In the genomic region with DNA sequence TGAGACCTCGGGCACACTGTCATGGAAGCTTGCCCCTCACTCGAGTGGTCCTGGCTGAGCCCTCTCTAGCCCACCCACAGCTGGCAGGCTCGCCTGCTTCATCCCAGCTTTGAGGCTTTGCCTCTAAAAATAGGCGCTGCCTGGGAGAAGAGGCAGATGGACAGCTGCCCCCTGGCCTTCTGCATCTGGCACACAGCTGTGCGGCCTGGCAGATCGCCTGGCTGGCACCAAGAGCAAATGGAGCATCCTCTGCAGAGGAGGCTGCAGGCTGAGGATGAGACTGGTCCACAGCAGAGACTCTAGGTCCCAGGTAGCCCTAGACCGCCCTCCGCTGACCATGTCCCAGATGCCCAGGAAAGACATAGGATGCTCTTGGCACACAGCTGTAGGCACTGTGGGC, we compare ENCODE assay signal across 17 mouse cellular contexts. TPM values are rescaled to one million over a fixed set of nuclear protein-coding genes. Genes with fewer than 3 reads are reported as not detected.
DNase-seq lines count a peak whose midpoint lies in the region; ATAC-seq and TF ChIP-seq lines count a peak whose summit lies in the region.
"Had no signal": no experiment of that assay in that cellular context is flagged by ENCODE, and none has a peak within 500 bp of the region (broad histone marks: within the 10 kb centered on the region; RNA-seq: fewer than 3 reads in every experiment).

No protein-coding gene starts in this region.

- H3ac ChIP-seq in C2C12 (ENCODE audit: control insufficient read depth, insufficient read length, low read depth), result no peak overlapping the region

- H3K4me2 ChIP-seq in midbrain, postnatal 0 days (ENCODE audit: low read depth, low read length, poor library complexity, severe bottlenecking), result no peak overlapping the region
- H3K4me2 ChIP-seq: embryonic facial prominence, embryonic 15.5 days; midbrain, embryonic 12.5 days had no signal

- TF ChIP-seq POLR2A in lung, adult 2 months (IDR thresholded peaks at IDR 0.05; ENCODE audit: borderline replicate concordance, extremely low read depth, low read depth, low read length), result no peak

- peak; percentile 32 to 40 for DNase-seq in layer of hippocampus, postnatal 10 days (ENCODE audit: low spot score in 2 of 2)
- no peak for DNase-seq in layer of hippocampus, adult 8-10 months (ENCODE audit: low spot score in 2 of 2)
- DNase-seq in lung, postnatal 36 days, result peak; percentile 34
- DNase-seq in lung, adult 2 months, result no peak
- peak; percentile 32 for DNase-seq in adipocyte (ENCODE audit: low spot score)
- no peak for DNase-seq in right cerebral cortex, adult 18-20 months
- DNase-seq in midbrain, postnatal 0 days (ENCODE audit: low spot score), result no peak
- DNase-seq: adrenal gland, postnatal 10 days; cerebellum, adult 9-10 months had no signal

- H3K9ac ChIP-seq in midbrain, postnatal 0 days (replicated peaks; ENCODE audit: low read length, poor library complexity, severe bottlenecking), result no peak overlapping the region
- H3K9ac ChIP-seq: embryonic facial prominence, embryonic 15.5 days; midbrain, embryonic 12.5 days had no signal

- peaks cover 97% of the 10 kb centered on the region for H3K27me3 ChIP-seq in C2C12 (ENCODE audit: control insufficient read depth, insufficient read depth, insufficient read length)
- H3K27me3 ChIP-seq in midbrain, postnatal 0 days (ENCODE audit: insufficient read depth, low read length), result no peaks in the 10 kb centered on the region

- WGBS in lung, adult 2 months, result 65% methylated on average over 8 of the region's 8 CpGs
- 74% methylated on average over 8 of the region's 8 CpGs for WGBS in midbrain, postnatal 0 days

- no peaks in the 10 kb centered on the region for H3K9me3 ChIP-seq in midbrain, postnatal 0 days (ENCODE audit: low read length)
- H3K9me3 ChIP-seq: embryonic facial prominence, embryonic 15.5 days; forebrain, embryonic 10.5 days; heart, embryonic 10.5 days; midbrain, embryonic 12.5 days had no signal

- no peak for ATAC-seq in midbrain, postnatal 0 days (ENCODE audit: low FRiP score)
- ATAC-seq: hindbrain, embryonic 16.5 days had no signal

- peaks cover 19% of the 10 kb centered on the region for H3K4me1 ChIP-seq in lung, adult 2 months (ENCODE audit: control insufficient read depth, insufficient read depth, low read length)
- H3K4me1 ChIP-seq in midbrain, postnatal 0 days (ENCODE audit: insufficient read depth, low read length), result peaks cover 13% of the 10 kb centered on the region

- TF ChIP-seq CTCF in lung, adult 2 months (IDR thresholded peaks at IDR 0.05; ENCODE audit: insufficient read depth, low read length), result no peak
- TF ChIP-seq CTCF in C2C12 (IDR thresholded peaks at IDR 0.05; ENCODE audit: control insufficient read depth, insufficient read depth, insufficient read length), result no peak
- no peak for TF ChIP-seq CTCF in midbrain, postnatal 0 days (IDR thresholded peaks at IDR 0.05)

- no peaks in the 10 kb centered on the region for H3K79me2 ChIP-seq in C2C12 (ENCODE audit: control insufficient read depth, insufficient read depth)

- no peak overlapping the region for H3K4me3 ChIP-seq in lung, adult 2 months (replicated peaks; ENCODE audit: extremely low read depth, low read depth, low read length)
- no peak overlapping the region for H3K4me3 ChIP-seq in C2C12 (ENCODE audit: insufficient read depth, poor library complexity, severe bottlenecking)
- no peak overlapping the region for H3K4me3 ChIP-seq in midbrain, postnatal 0 days (ENCODE audit: low read depth, low read length)
- H3K4me3 ChIP-seq: embryonic facial prominence, embryonic 15.5 days; forebrain, embryonic 10.5 days; heart, embryonic 10.5 days; left cerebral cortex, adult 2 months; midbrain, embryonic 12.5 days had no signal

- no peaks in the 10 kb centered on the region for H3K36me3 ChIP-seq in C2C12 (ENCODE audit: control insufficient read depth, insufficient read depth)
- no peaks in the 10 kb centered on the region for H3K36me3 ChIP-seq in midbrain, postnatal 0 days (ENCODE audit: insufficient read depth, low read length)
- H3K36me3 ChIP-seq: embryonic facial prominence, embryonic 15.5 days; forebrain, embryonic 10.5 days; heart, embryonic 10.5 days; midbrain, embryonic 12.5 days had no signal

- no peak overlapping the region for H3K27ac ChIP-seq in midbrain, postnatal 0 days (ENCODE audit: low read depth, low read length)
- H3K27ac ChIP-seq: embryonic facial prominence, embryonic 15.5 days; forebrain, embryonic 10.5 days; heart, embryonic 10.5 days; left cerebral cortex, adult 2 months; macrophage; midbrain, embryonic 12.5 days had no signal

- H3K79me3 ChIP-seq in C2C12 (ENCODE audit: low read depth), result no peaks in the 10 kb centered on the region

TF ChIP-seq in C2C12, 6 proteins besides CTCF, POLR2A, EP300 and RAD21:
- no peak for TF ChIP-seq USF1 (IDR thresholded peaks at IDR 0.05; ENCODE audit: low read depth)
- TF ChIP-seq MYOG (IDR thresholded peaks at IDR 0.05; ENCODE audit: control insufficient read depth, extremely low read depth, insufficient read length), result no peak
- TF ChIP-seq FOSL1 (IDR thresholded peaks at IDR 0.05; ENCODE audit: insufficient read depth, low read length, poor library complexity, severe bottlenecking), result no peak
- TF ChIP-seq MAX (IDR thresholded peaks at IDR 0.05), result no peak
- TF ChIP-seq MYOD1 (IDR thresholded peaks at IDR 0.05; ENCODE audit: control insufficient read depth, insufficient read length, low read depth), result peak; percentile 50
- TF ChIP-seq CEBPB (IDR thresholded peaks at IDR 0.05; ENCODE audit: low read depth), result no peak

RNA-seq across cellular contexts. Expression of a gene that starts 17.7 kb away (rescaled TPM):
- total RNA-seq in layer of hippocampus, postnatal 10 days (2021), result 10 to 100 TPM; 23.4 to 25.7 TPM
- total RNA-seq in layer of hippocampus, adult 8-10 months (2022), result 10 to 100 TPM; 30.0 to 39.0 (median 37.0) TPM
- polyA plus RNA-seq in lung, adult 2 months (2012; rRNA removed), result 40.0 and 45.7 TPM in 2 replicates
- polyA plus RNA-seq in C2C12 (2012; fragmentation: generic; extraction: Trizol), result 0.15 TPM
- total RNA-seq in midbrain, postnatal 0 days (2014; rRNA removed), result 11.1 and 11.8 TPM in 2 replicates
- polyA plus RNA-seq in midbrain, postnatal 0 days (2015; fragmentation: Nextera tagmentation; extraction: Ambion mirVana), result 13.3 and 15.9 TPM in 2 replicates

RNA-seq across cellular contexts. Expression of a gene that starts 58.7 kb away (rescaled TPM):
- total RNA-seq in layer of hippocampus, postnatal 10 days (2021), result 10 to 100 TPM; 15.7 to 16.3 TPM
- 10 to 100 TPM; 21.9 to 26.7 (median 23.9) TPM for total RNA-seq in layer of hippocampus, adult 8-10 months (2022)
- 16.3 and 17.7 TPM in 2 replicates for polyA plus RNA-seq in lung, adult 2 months (2012; rRNA removed)
- 6.1 TPM for polyA plus RNA-seq in C2C12 (2012; fragmentation: generic; extraction: Trizol)
- 22.1 and 22.7 TPM in 2 replicates for total RNA-seq in midbrain, postnatal 0 days (2014; rRNA removed)
- 18.8 and 18.9 TPM in 2 replicates for polyA plus RNA-seq in midbrain, postnatal 0 days (2015; fragmentation: Nextera tagmentation; extraction: Ambion mirVana)

Comparison
In these comparisons a context has a peak if more than half of its experiments do, and no peak if none do; other contexts are left out.
1. DNase-seq: peak in layer of hippocampus, postnatal 10 days (2 of 2), lung, postnatal 36 days (single experiment) and adipocyte (single experiment); none in layer of hippocampus, adult 8-10 months (0 of 2), lung, adult 2 months (single experiment), right cerebral cortex, adult 18-20 months (single experiment) and midbrain, postnatal 0 days (single experiment).